Mouse (Mus musculus) embryonic facial prominence, embryonic 11.5 days (tissue): ENCODE results near the gene Psme3. TPM values are rescaled to one million over a fixed set of nuclear protein-coding genes. Genes with fewer than 3 reads are reported as not detected.

Source experiments
- ATAC-seq: fragments of 200-750 bp; cut with Nextera tagmentation; replicated peaks from 2 replicates; pipeline ENCODE4 v1.8.0; 2017; ENCODE audit warnings: low read depth; ENCODE audit not compliant: insufficient number of reproducible peaks, low FRiP score, low TSS enrichment
- DNase-seq: peaks from one replicate; pipeline ENCODE4 v3.0.0-alpha.2; 2015; ENCODE audit warnings: low spot score
- H3K27ac ChIP-seq: fragments of 300-500 bp; sonication (generic); replicated peaks from 2 replicates; pipeline ENCODE4 v1.5.1; 2014; ENCODE audit warnings: mild to moderate bottlenecking, low read depth, low read length, control low read depth
- H3K27me3 ChIP-seq: fragments of 300-500 bp; sonication (generic); 2 replicates; pipeline ENCODE4 v1.6.1; 2014; ENCODE audit warnings: mild to moderate bottlenecking, low read length, moderate library complexity, mixed read lengths; ENCODE audit not compliant: control insufficient read depth, insufficient read depth
- H3K36me3 ChIP-seq: fragments of 300-500 bp; sonication (generic); replicated peaks from 2 replicates; pipeline ENCODE4 v1.6.1; 2014; ENCODE audit warnings: low read depth, mild to moderate bottlenecking, low read length, moderate library complexity, mixed read lengths; ENCODE audit not compliant: control insufficient read depth, insufficient read depth
- H3K4me1 ChIP-seq: fragments of 300-500 bp; sonication (generic); 2 replicates; pipeline ENCODE4 v1.6.1; 2014; ENCODE audit warnings: low read length, mixed read lengths; ENCODE audit not compliant: control insufficient read depth, insufficient read depth
- H3K4me2 ChIP-seq: fragments of 300-500 bp; sonication (generic); 2 replicates; pipeline ENCODE4 v1.6.1; 2014; ENCODE audit warnings: low read depth, mild to moderate bottlenecking, control low read depth, low read length, moderate library complexity
- H3K4me3 ChIP-seq: fragments of 300-500 bp; sonication (generic); 2 replicates; pipeline ENCODE4 v1.5.1; 2014; ENCODE audit warnings: low read depth, low read length, control low read depth
- H3K9ac ChIP-seq: fragments of 300-500 bp; sonication (generic); replicated peaks from 2 replicates; pipeline ENCODE4 v1.6.1; 2014; ENCODE audit warnings: mild to moderate bottlenecking, control low read depth, low read length
- H3K9me3 ChIP-seq: fragments of 300-500 bp; sonication (generic); replicated peaks from 2 replicates; pipeline ENCODE4 v1.6.1; 2016; ENCODE audit warnings: mild to moderate bottlenecking, low read length, inconsistent platforms, mixed read lengths; ENCODE audit not compliant: control insufficient read depth
- WGBS: fragments of 180-500 bp; shearing (Covaris S2); extraction: QIAGEN DNeasy Blood & Tissue Kit; methylation state at CpG from one replicate; pipeline ENCODE4 v1.1.7; 2014; 5-methylcytosine and 5-hydroxymethylcytosine counted together
- microRNA-seq: library from miRNA; unstranded; fragments of <30 nt; microRNA quantifications from one replicate; pipeline ENCODE4, GENCODE M21; 2016; ENCODE audit warnings: borderline number of aligned reads
- polyA plus RNA-seq: library from polyadenylated mRNA; unstranded; fragments of >200 nt; fragmentation: Nextera tagmentation; extraction: Ambion mirVana; gene quantifications from 2 replicates; pipeline ENCODE4 v1.2.1, GENCODE M21; 2014

Gene Psme3
- polyA plus RNA-seq, 1 experiment from 2014 or later: 150 TPM

DNA sequence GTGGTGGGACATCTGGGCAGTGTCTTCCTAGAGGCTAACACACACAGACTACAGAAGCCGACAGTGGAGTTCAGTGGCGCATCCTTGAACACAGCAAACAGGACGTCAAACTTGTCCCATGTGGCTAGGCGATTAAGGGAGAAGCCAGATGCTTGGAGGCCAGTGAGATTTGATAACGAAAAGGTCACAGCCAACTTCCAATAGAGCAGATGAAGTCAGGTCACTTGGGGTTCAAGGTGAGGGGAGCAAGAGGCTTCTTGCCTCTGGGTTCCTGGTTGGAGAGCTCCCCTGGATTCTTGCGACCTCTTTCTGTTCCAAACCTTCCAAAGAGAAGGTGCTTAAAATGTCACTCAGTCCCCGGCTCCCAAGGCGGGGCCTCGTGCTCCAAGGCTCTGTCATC is 43.8 kb downstream of the Psme3 start:
- ATAC-seq (no peak), DNase-seq (no peak)
- Histone ChIP-seq H3K36me3 (no peaks in the 10 kb centered on the region), H3K9me3 (no peaks in the 10 kb centered on the region), H3K4me1 (no peaks in the 10 kb centered on the region), H3K4me2 (no peak overlapping the region), H3K4me3 (no peak overlapping the region), H3K9ac (no peak overlapping the region), H3K27me3 (no peaks in the 10 kb centered on the region), H3K27ac (no peak overlapping the region)
- 67% methylated on average over 9 of the region's 9 CpGs for WGBS

DNA sequence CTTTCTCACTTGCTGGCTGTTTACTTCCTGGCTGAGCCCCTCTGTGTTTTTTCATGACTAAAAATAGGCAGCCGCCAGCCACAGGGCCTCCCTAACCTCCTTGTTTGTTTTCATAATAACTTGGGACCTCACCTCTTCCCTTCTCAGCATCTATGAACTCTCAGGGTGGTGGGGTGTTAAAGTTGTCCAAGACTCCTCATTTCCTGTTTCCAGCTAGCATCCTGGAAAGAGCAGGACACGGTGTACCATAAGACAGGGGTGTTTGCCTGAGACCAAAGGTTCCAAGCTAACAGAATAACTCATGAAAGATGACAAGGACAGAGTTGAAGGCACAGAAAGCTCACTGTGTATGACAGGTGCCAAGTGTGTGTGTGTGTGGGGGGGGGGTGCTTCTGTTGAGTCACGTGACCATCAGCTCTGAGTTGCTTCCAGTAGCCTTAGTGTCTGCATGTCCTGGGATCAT is 44.7 kb downstream of the Psme3 start:
- no peak for DNase-seq
- Histone ChIP-seq H3K4me2 (no peak overlapping the region), H3K4me3 (no peak overlapping the region), H3K4me1 (no peaks in the 10 kb centered on the region), H3K27ac (no peak overlapping the region), H3K36me3 (no peaks in the 10 kb centered on the region), H3K9me3 (no peaks in the 10 kb centered on the region), H3K27me3 (no peaks in the 10 kb centered on the region), H3K9ac (no peak overlapping the region)
- no peak for ATAC-seq
- WGBS: 39% methylated on average over 3 of the region's 3 CpGs

DNA sequence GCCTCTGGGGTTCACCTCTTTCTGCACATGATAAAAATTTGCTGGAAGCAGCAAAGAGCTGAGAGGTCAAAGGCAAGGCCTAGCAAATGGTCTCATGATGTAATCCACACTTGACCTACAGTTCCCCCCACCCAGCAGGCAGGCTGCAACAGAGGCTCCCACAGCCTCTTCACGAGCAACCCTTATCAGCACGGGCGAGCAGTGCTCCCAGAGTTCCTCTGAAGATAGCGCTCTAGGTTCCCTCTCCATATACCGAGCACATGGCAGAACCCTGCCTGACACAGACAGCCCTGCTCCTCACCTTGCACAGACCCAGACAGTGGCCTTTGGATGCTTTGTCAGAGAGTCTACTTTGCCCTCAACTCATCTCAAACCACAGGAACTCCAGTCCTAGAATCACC is 48.5 kb downstream of the Psme3 start:
- 85% methylated on average over 5 of the region's 5 CpGs for WGBS
- DNase-seq (no peak), ATAC-seq (no peak)
- Histone ChIP-seq H3K27ac (no peak overlapping the region), H3K4me1 (no peaks in the 10 kb centered on the region), H3K36me3 (no peaks in the 10 kb centered on the region), H3K9ac (no peak overlapping the region), H3K4me3 (no peak overlapping the region), H3K9me3 (no peaks in the 10 kb centered on the region), H3K27me3 (no peaks in the 10 kb centered on the region), H3K4me2 (no peak overlapping the region)

DNA sequence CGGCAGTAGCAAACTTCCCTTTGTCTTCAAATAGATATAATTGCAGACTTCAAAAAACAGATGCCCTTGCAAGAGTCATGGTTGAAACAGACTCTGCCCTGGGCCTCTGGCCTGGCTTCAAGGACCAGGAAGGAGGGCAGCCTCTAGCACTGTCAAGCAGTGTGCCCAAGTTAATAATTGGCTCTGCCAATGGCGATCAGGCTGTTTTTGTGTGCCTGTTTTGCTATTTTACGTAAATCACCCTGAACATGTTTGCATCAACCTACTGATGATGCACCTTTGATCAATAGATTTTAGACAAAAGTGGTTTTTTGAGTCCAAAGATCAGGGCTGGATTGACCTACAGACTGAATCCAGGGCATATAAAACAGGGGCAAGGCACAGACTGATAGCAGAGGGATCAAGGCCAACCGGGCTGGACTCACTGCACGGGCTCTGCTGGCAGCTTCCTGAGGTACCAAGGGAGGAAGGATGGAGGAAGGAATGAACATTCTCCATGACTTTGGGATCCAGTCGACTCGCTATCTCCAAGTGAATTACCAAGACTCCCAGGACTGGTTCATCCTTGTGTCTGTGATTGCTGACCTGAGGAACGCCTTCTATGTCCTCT is 51.4 kb downstream of the Psme3 start, which contains the start of gene G6pc:
Gene G6pc (plus strand): TSS at position 236 of the 610 bp plus-strand sequence.
- DNase-seq (no peak), ATAC-seq (no peak)
- Histone ChIP-seq H3K4me3 (no peak within 1 kb of the TSS), H3K9ac (no peak within 1 kb of the TSS), H3K4me1 (no peaks in the 10 kb centered on the region), H3K9me3 (no peaks in the 10 kb centered on the region), H3K36me3 (no peaks in the 10 kb centered on the region), H3K4me2 (no peak within 1 kb of the TSS), H3K27me3 (no peaks in the 10 kb centered on the region), H3K27ac (no peak within 1 kb of the TSS)
- WGBS: 90% methylated on average over 8 of the region's 8 CpGs

DNA sequence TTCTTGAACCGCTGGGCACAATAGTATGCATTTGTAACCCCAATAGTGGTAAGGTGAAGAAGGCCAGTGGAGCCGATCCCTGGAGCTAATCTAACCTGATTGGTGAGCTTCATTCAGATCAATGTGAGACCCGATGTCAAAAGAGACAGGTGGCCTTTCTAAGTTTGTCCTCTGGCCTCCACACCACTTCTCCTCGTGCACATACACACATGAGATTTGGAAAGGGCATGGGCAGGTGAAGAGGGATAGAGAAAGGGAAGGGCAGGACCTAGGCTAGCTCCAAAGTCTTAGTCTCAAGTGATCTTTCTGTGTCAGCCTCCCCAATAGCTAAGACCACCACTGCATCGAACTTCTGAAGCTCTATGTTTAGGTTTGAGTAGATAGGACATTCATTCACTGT is 54.1 kb downstream of the Psme3 start:
- Histone ChIP-seq H3K27me3 (no peaks in the 10 kb centered on the region), H3K9me3 (no peaks in the 10 kb centered on the region), H3K4me1 (no peaks in the 10 kb centered on the region), H3K36me3 (no peaks in the 10 kb centered on the region), H3K9ac (no peak overlapping the region), H3K4me2 (no peak overlapping the region), H3K4me3 (no peak overlapping the region), H3K27ac (no peak overlapping the region)
- ATAC-seq (no peak), DNase-seq (no peak)
- 82% methylated on average over 5 of the region's 5 CpGs for WGBS

Small RNA genes within 50 kb of the gene (microRNA-seq; reads per million reads assigned to microRNA genes)
- gene Gm25593: not detected

Other genes starting within 250 kb of the Psme3 start
- gene Naglu, start 246.2 kb upstream of the Psme3 start, polyA plus RNA-seq: 3.5 and 5.9 TPM in 2 replicates
- gene Hsd17b1, start 237.8 kb upstream of the Psme3 start, polyA plus RNA-seq: not detected in 2 replicates
- 44.9 and 58.1 TPM in 2 replicates for gene Coasy, start 233.6 kb upstream of the Psme3 start, polyA plus RNA-seq
- 45.7 and 47.9 TPM in 2 replicates for gene Mlx, start 228.9 kb upstream of the Psme3 start, polyA plus RNA-seq
- 61.2 and 62.4 TPM in 2 replicates for gene Psmc3ip, start 220.8 kb upstream of the Psme3 start, polyA plus RNA-seq
- 10.7 and 12.7 TPM in 2 replicates for gene Retreg3, start 196.3 kb upstream of the Psme3 start, polyA plus RNA-seq
- 91.6 and 98.4 TPM in 2 replicates for gene Tubg1, start 196.3 kb upstream of the Psme3 start, polyA plus RNA-seq
- 7.8 and 8.0 TPM in 2 replicates for gene Tubg2, start 160.3 kb upstream of the Psme3 start, polyA plus RNA-seq
- 0.28 and 0.39 TPM in 2 replicates for gene Cntnap1, start 145.7 kb upstream of the Psme3 start, polyA plus RNA-seq
- gene Plekhh3, start 144.9 kb upstream of the Psme3 start, polyA plus RNA-seq: 3.7 and 5.3 TPM in 2 replicates
- 0.20 TPM in 1 of 2 replicates, not detected in the other for gene Ccr10, start 140.8 kb upstream of the Psme3 start, polyA plus RNA-seq
- 11.6 and 12.4 TPM in 2 replicates for gene Ezh1, start 89.8 kb upstream of the Psme3 start, polyA plus RNA-seq
- gene Ramp2, start 70.2 kb upstream of the Psme3 start, polyA plus RNA-seq: 64.8 and 69.3 TPM in 2 replicates
- 114 and 117 TPM in 2 replicates for gene Vps25, start 62.5 kb upstream of the Psme3 start, polyA plus RNA-seq
- 2.4 and 3.5 TPM in 2 replicates for gene Wnk4, start 55.6 kb upstream of the Psme3 start, polyA plus RNA-seq
- gene Cntd1, start 37.2 kb upstream of the Psme3 start, polyA plus RNA-seq: 1.6 and 1.8 TPM in 2 replicates
- gene Coa3, start 37.1 kb upstream of the Psme3 start, polyA plus RNA-seq: 193 and 212 TPM in 2 replicates
- gene Becn1, start 13.9 kb upstream of the Psme3 start, polyA plus RNA-seq: 158 and 160 TPM in 2 replicates
- gene Aoc2, start 8.8 kb downstream of the Psme3 start, polyA plus RNA-seq: 1.2 TPM in 2 replicates
- gene Aoc3, start 14.4 kb downstream of the Psme3 start, polyA plus RNA-seq: 0.04 TPM in 1 of 2 replicates, not detected in the other
- not detected in 2 replicates for gene G6pc, start 51.3 kb downstream of the Psme3 start, polyA plus RNA-seq
- gene Aarsd1, start 101.4 kb downstream of the Psme3 start, polyA plus RNA-seq: 89.6 and 90.9 TPM in 2 replicates
- gene Gm27029, start 108.6 kb downstream of the Psme3 start, polyA plus RNA-seq: 10.1 and 12.8 TPM in 2 replicates
- 10.4 and 11.8 TPM in 2 replicates for gene Rundc1, start 108.9 kb downstream of the Psme3 start, polyA plus RNA-seq
- 3.5 and 3.9 TPM in 2 replicates for gene Ptges3l, start 109.1 kb downstream of the Psme3 start, polyA plus RNA-seq
- gene Rpl27, start 126.1 kb downstream of the Psme3 start, polyA plus RNA-seq: 432 and 435 TPM in 2 replicates
- gene Ifi35, start 132.2 kb downstream of the Psme3 start, polyA plus RNA-seq: 2.4 and 2.7 TPM in 2 replicates
- gene Rnd2, start 148.8 kb downstream of the Psme3 start, polyA plus RNA-seq: 9.4 and 10.2 TPM in 2 replicates
- 20.9 and 24.6 TPM in 2 replicates for gene Vat1, start 150.0 kb downstream of the Psme3 start, polyA plus RNA-seq
- gene Brca1, start 235.7 kb downstream of the Psme3 start, polyA plus RNA-seq: 21.4 and 24.7 TPM in 2 replicates
- 69.2 and 74.1 TPM in 2 replicates for gene Nbr1, start 235.9 kb downstream of the Psme3 start, polyA plus RNA-seq